Mouse (Mus musculus) cerebellum, adult 2 months (tissue): ENCODE results near the gene Tmem79.

ENCODE experiments used
- CTCF ChIP-seq: fragments of 200-500 bp; IDR thresholded peaks from 2 replicates; pipeline ENCODE4 v1.5.1; 2011; ENCODE audit warnings: low read depth, mild to moderate bottlenecking, control low read depth, low read length, moderate library complexity, borderline replicate concordance; ENCODE audit not compliant: insufficient read depth
- POLR2A ChIP-seq: fragments of 200-500 bp; IDR thresholded peaks from 2 replicates; pipeline ENCODE4 v1.6.1; 2011; ENCODE audit warnings: low read length, control low read depth, borderline replicate concordance; ENCODE audit not compliant: insufficient read depth

GRCm38 (mm10) chr3:88363700-88364099 lies 27.8 kb upstream of the Tmem79 start:
- TF ChIP-seq CTCF, result no peak
- TF ChIP-seq POLR2A, result no peak
